Mouse (Mus musculus) frontal cortex, postnatal 25 days (tissue): ENCODE data around the gene Ddit4.

Source experiments
- DNase-seq, 2 experiments: peaks; one replicate each; pipeline ENCODE4 v3.0.0; 2022; ENCODE audit warnings: low spot score in 2 of 2

Gene Ddit4

GRCm38 (mm10) chr10:59949255-59949648 lies 2.4 kb downstream of the Ddit4 start:
- DNase-seq, result no peak

GRCm38 (mm10) chr10:59948363-59949254 lies 3.0 kb downstream of the Ddit4 start:
- DNase-seq, result no peak

GRCm38 (mm10) chr10:59947296-59948073 lies 4.1 kb downstream of the Ddit4 start:
- no peak for DNase-seq

- no peak for DNase-seq
These were observed 5.3 kb downstream of the Ddit4 start for GRCm38 (mm10) chr10:59946362-59946761.

- no peak for DNase-seq
These were observed 6.2 kb downstream of the Ddit4 start for GRCm38 (mm10) chr10:59945416-59945815.

GRCm38 (mm10) chr10:59943421-59943989 lies 8.1 kb downstream of the Ddit4 start:
- no peak for DNase-seq

- DNase-seq, result peak in 1 of 2 experiments; percentile 64
These were observed 8.7 kb downstream of the Ddit4 start for GRCm38 (mm10) chr10:59942847-59943420.

GRCm38 (mm10) chr10:59942281-59942846 lies 9.3 kb downstream of the Ddit4 start:
- no peak for DNase-seq

- DNase-seq, result no peak
These were observed 12.6 kb downstream of the Ddit4 start for GRCm38 (mm10) chr10:59939081-59939480.

- no peak for DNase-seq
These were observed 13.0 kb downstream of the Ddit4 start for GRCm38 (mm10) chr10:59938662-59939061.

GRCm38 (mm10) chr10:59936058-59936856 lies 15.4 kb downstream of the Ddit4 start:
- DNase-seq, result no peak

GRCm38 (mm10) chr10:59934039-59934438 lies 17.6 kb downstream of the Ddit4 start:
- DNase-seq, result no peak

GRCm38 (mm10) chr10:59932521-59932920 lies 19.1 kb downstream of the Ddit4 start:
- no peak for DNase-seq

- DNase-seq, result no peak
These were observed 20.6 kb downstream of the Ddit4 start for GRCm38 (mm10) chr10:59930996-59931395.

GRCm38 (mm10) chr10:59929205-59929604 lies 22.4 kb downstream of the Ddit4 start:
- no peak for DNase-seq

GRCm38 (mm10) chr10:59924305-59924704 lies 27.3 kb downstream of the Ddit4 start:
- no peak for DNase-seq

- no peak for DNase-seq
These were observed 28.1 kb downstream of the Ddit4 start for GRCm38 (mm10) chr10:59923493-59923892.

- peak in 1 of 2 experiments; percentile 32 for DNase-seq
These were observed 30.6 kb downstream of the Ddit4 start for GRCm38 (mm10) chr10:59920810-59921681.

- DNase-seq, result no peak
These were observed 31.2 kb downstream of the Ddit4 start for GRCm38 (mm10) chr10:59920485-59920809.
